Mouse (Mus musculus): ENCODE data around the gene Nfkbiz. TPM values are rescaled to one million over a fixed set of nuclear protein-coding genes. Genes with fewer than 3 reads are reported as not detected.
A peak's percentile ranks its signal among the peaks of the same experiment; 100 is the strongest.
"Not testable (repeated sequence)": the region's sequence is repeated elsewhere in the genome, so short reads cannot be mapped to it uniquely, and the experiment has no call there.

The Nfkbiz gene
- total and polyA plus RNA-seq, 2 experiments from 2014 or later = 1.7 to 6.8 TPM

DNA sequence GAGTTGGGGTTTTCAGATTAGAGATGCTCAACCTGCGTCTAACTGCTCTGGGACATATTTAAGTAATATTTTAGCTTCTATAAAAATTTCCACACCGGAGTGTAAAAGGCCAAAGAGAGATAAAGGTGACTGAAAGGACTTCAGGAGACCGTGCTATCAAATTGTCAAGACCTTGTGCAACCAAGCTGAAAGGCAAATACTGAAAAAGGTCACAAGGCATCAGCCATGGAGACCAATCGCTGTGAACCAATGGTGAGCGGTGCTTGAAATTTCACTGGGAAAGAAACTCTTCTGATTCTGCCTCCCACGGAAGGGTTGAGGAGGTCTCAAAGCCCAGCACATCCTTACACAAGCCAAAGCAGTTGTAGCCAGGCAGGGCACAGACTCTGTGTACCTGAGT is 2.8 kb upstream of the Nfkbiz start:
- 81% methylated on average over 6 of the region's 6 CpGs for WGBS
- no peak for ATAC-seq (ENCODE audit: insufficient read depth, low read depth)

DNA sequence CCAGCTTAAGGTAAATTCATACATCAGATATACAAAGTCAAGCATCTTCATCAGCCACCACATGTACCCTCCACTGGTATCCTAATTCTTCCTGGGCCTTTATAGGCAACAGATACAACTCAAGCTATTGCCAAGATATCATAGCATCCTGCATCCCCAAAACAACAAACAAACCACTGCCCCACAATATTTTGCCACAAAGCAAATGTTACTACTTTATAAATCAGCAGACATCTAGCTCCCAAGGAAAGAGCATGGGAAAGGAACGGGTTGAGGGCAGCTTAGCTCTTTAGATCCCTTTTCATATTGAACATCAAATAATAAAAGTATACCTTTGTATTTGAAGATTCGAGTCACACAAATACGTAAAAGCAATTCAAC is 580 bp downstream of the Nfkbiz start:
- WGBS = 10% methylated on average over 3 of the region's 3 CpGs
- Histone ChIP-seq H3K36me3 (replicated peaks; ENCODE audit: control insufficient read depth, insufficient read depth, low read length) (0 out of 2 replicates have a peak, but pooled peaks cover 4% of the 10 kb centered on the region), H3K4me3 (ENCODE audit: low read depth, low read length) (peak overlapping the region; percentile 54), H3K4me1 (ENCODE audit: control insufficient read depth, insufficient read depth) (0 out of 2 replicates have a peak, but pooled peaks cover 8% of the 10 kb centered on the region), H3K9ac (replicated peaks; ENCODE audit: low read depth, low read length) (peak overlapping the region; percentile 55), H3K27ac (ENCODE audit: low read depth) (peak overlapping the region; percentile 79), H3K27me3 (ENCODE audit: control insufficient read depth, insufficient read depth, low read length) (no peaks in the 10 kb centered on the region), H3K9me3 (replicated peaks; ENCODE audit: control insufficient read depth, low read length) (no peaks in the 10 kb centered on the region), H3K4me2 (ENCODE audit: low read depth, low read length) (peak overlapping the region; percentile 77)
- ATAC-seq (ENCODE audit: insufficient read depth, low read depth) (no peak), DNase-seq (ENCODE audit: low spot score) (no peak)
- TF ChIP-seq EP300 (IDR thresholded peaks at IDR 0.05; ENCODE audit: low read depth) = no peak
- TF ChIP-seq CTCF (IDR thresholded peaks at IDR 0.05; ENCODE audit: low read depth) = no peak

More for the DNA sequence above, 2.8 kb upstream of the Nfkbiz start:
- no peak overlapping the region for H3K27ac ChIP-seq (ENCODE audit: low read depth)
- H3K27me3 ChIP-seq (ENCODE audit: control insufficient read depth, insufficient read depth, low read length) = no peaks in the 10 kb centered on the region
- H3K36me3 ChIP-seq (replicated peaks; ENCODE audit: control insufficient read depth, insufficient read depth, low read length) = 0 out of 2 replicates have a peak, but pooled peaks cover 6% of the 10 kb centered on the region
- no peaks in the 10 kb centered on the region for H3K9me3 ChIP-seq (replicated peaks; ENCODE audit: control insufficient read depth, low read length)
- no peak overlapping the region for H3K4me3 ChIP-seq (ENCODE audit: low read depth, low read length)
- TF ChIP-seq EP300 (IDR thresholded peaks at IDR 0.05; ENCODE audit: low read depth) = no peak
- TF ChIP-seq CTCF (IDR thresholded peaks at IDR 0.05; ENCODE audit: low read depth) = no peak
- 0 out of 2 replicates have a peak, but pooled peaks cover 8% of the 10 kb centered on the region for H3K4me1 ChIP-seq (ENCODE audit: control insufficient read depth, insufficient read depth)
- H3K9ac ChIP-seq (replicated peaks; ENCODE audit: low read depth, low read length) = no peak overlapping the region
- no peak for DNase-seq (ENCODE audit: low spot score)
- no peak overlapping the region for H3K4me2 ChIP-seq (ENCODE audit: low read depth, low read length)

DNA sequence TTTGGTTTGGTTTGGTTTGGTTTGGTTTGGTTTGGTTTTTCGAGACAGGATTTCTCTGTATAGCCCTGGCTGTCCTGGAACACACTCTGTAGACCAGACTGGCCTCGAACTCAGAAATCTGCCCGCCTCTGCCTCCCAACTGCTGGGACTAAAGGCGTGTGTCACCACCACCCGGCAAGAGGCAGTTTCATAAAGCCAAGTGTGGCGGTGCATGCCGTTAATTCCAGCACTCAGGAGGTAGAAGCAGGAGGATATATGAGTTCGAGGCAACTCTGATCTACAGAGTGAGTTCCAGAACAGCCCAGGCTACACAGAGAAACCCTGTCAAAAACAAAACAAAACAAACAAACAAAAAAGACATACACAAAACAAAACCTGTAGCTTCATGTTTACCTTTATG is 1.0 kb downstream of the Nfkbiz start:
- H3K9ac ChIP-seq (replicated peaks; ENCODE audit: low read depth, low read length); H3K36me3 ChIP-seq (replicated peaks; ENCODE audit: control insufficient read depth, insufficient read depth, low read length); ATAC-seq (ENCODE audit: insufficient read depth, low read depth); H3K9me3 ChIP-seq (replicated peaks; ENCODE audit: control insufficient read depth, low read length); DNase-seq (ENCODE audit: low spot score); H3K4me1 ChIP-seq (ENCODE audit: control insufficient read depth, insufficient read depth); H3K27ac ChIP-seq (ENCODE audit: low read depth); H3K27me3 ChIP-seq (ENCODE audit: control insufficient read depth, insufficient read depth, low read length); H3K4me3 ChIP-seq (ENCODE audit: low read depth, low read length): not testable (repeated sequence)
- H3K4me2 ChIP-seq (ENCODE audit: low read depth, low read length) = peak overlapping the region; percentile 77
- 87% methylated on average over 8 of the region's 8 CpGs for WGBS

DNA sequence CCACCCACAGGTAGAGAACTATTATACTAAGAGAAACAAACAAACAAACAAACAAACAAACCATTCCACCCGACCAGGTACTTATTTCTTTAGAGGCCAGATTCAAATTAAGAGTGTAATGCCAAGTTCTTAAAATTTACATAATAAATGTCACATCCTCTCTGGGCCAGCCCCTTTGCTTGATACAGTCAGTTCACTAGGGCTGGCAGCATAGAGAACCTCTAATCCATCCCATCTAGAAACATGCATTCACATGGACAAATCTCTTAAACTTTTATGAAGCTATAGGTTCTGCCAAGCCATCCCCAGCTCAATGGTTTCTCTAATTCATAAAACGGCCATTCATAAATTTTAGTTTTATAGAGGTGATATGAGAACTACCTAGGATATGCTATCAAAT is 1.5 kb downstream of the Nfkbiz start:
- no peak overlapping the region for H3K4me2 ChIP-seq (ENCODE audit: low read depth, low read length)
- H3K27me3 ChIP-seq (ENCODE audit: control insufficient read depth, insufficient read depth, low read length) = no peaks in the 10 kb centered on the region
- 83% methylated on average over 2 of the region's 2 CpGs for WGBS
- H3K9me3 ChIP-seq (replicated peaks; ENCODE audit: control insufficient read depth, low read length) = no peaks in the 10 kb centered on the region
- 0 out of 2 replicates have a peak, but pooled peaks cover 8% of the 10 kb centered on the region for H3K4me1 ChIP-seq (ENCODE audit: control insufficient read depth, insufficient read depth)
- no peak for TF ChIP-seq EP300 (IDR thresholded peaks at IDR 0.05; ENCODE audit: low read depth)
- no peak for DNase-seq (ENCODE audit: low spot score)
- H3K36me3 ChIP-seq (replicated peaks; ENCODE audit: control insufficient read depth, insufficient read depth, low read length) = 0 out of 2 replicates have a peak, but pooled peaks cover 4% of the 10 kb centered on the region
- no peak overlapping the region for H3K4me3 ChIP-seq (ENCODE audit: low read depth, low read length)
- H3K9ac ChIP-seq (replicated peaks; ENCODE audit: low read depth, low read length) = no peak overlapping the region
- no peak for ATAC-seq (ENCODE audit: insufficient read depth, low read depth)
- no peak overlapping the region for H3K27ac ChIP-seq (ENCODE audit: low read depth)

GRCm38 (mm10) chr16:55835798-55836197 is 2.9 kb downstream of the Nfkbiz start:
- H3K4me3 ChIP-seq (ENCODE audit: low read depth, low read length) = no peak overlapping the region
- H3K36me3 ChIP-seq (replicated peaks; ENCODE audit: control insufficient read depth, insufficient read depth, low read length) = 0 out of 2 replicates have a peak, but pooled peaks cover 4% of the 10 kb centered on the region
- ATAC-seq (ENCODE audit: insufficient read depth, low read depth) (no peak), DNase-seq (ENCODE audit: low spot score) (no peak)
- H3K27me3 ChIP-seq (ENCODE audit: control insufficient read depth, insufficient read depth, low read length) = no peaks in the 10 kb centered on the region
- H3K27ac ChIP-seq (ENCODE audit: low read depth) = no peak overlapping the region
- no peaks in the 10 kb centered on the region for H3K9me3 ChIP-seq (replicated peaks; ENCODE audit: control insufficient read depth, low read length)
- 0 out of 2 replicates have a peak, but pooled peaks cover 8% of the 10 kb centered on the region for H3K4me1 ChIP-seq (ENCODE audit: control insufficient read depth, insufficient read depth)
- H3K4me2 ChIP-seq (ENCODE audit: low read depth, low read length) = no peak overlapping the region
- TF ChIP-seq EP300 (IDR thresholded peaks at IDR 0.05; ENCODE audit: low read depth) (no peak), CTCF (IDR thresholded peaks at IDR 0.05; ENCODE audit: low read depth) (no peak)
- no peak overlapping the region for H3K9ac ChIP-seq (replicated peaks; ENCODE audit: low read depth, low read length)

- WGBS = 74% methylated on average over 8 of the region's 8 CpGs
- no peaks in the 10 kb centered on the region for H3K27me3 ChIP-seq (ENCODE audit: control insufficient read depth, insufficient read depth, low read length)
- H3K4me2 ChIP-seq (ENCODE audit: low read depth, low read length) = no peak overlapping the region
- H3K27ac ChIP-seq (ENCODE audit: low read depth) = no peak overlapping the region
- H3K36me3 ChIP-seq (replicated peaks; ENCODE audit: control insufficient read depth, insufficient read depth, low read length) = 0 out of 2 replicates have a peak, but pooled peaks cover 4% of the 10 kb centered on the region
- no peak overlapping the region for H3K9ac ChIP-seq (replicated peaks; ENCODE audit: low read depth, low read length)
- ATAC-seq (ENCODE audit: insufficient read depth, low read depth) = no peak
- no peak for DNase-seq (ENCODE audit: low spot score)
- H3K4me1 ChIP-seq (ENCODE audit: control insufficient read depth, insufficient read depth) = 0 out of 2 replicates have a peak, but pooled peaks cover under 1% of the 10 kb centered on the region
- TF ChIP-seq CTCF (IDR thresholded peaks at IDR 0.05; ENCODE audit: low read depth) = no peak
- no peak for TF ChIP-seq EP300 (IDR thresholded peaks at IDR 0.05; ENCODE audit: low read depth)
- no peaks in the 10 kb centered on the region for H3K9me3 ChIP-seq (replicated peaks; ENCODE audit: control insufficient read depth, low read length)
- H3K4me3 ChIP-seq (ENCODE audit: low read depth, low read length) = no peak overlapping the region
Observed at GRCm38 (mm10) chr16:55832617-55833016, 6.1 kb downstream of the Nfkbiz start.
